Comparison of ENCODE assay signal across 8 mouse cellular contexts in the genomic region with DNA sequence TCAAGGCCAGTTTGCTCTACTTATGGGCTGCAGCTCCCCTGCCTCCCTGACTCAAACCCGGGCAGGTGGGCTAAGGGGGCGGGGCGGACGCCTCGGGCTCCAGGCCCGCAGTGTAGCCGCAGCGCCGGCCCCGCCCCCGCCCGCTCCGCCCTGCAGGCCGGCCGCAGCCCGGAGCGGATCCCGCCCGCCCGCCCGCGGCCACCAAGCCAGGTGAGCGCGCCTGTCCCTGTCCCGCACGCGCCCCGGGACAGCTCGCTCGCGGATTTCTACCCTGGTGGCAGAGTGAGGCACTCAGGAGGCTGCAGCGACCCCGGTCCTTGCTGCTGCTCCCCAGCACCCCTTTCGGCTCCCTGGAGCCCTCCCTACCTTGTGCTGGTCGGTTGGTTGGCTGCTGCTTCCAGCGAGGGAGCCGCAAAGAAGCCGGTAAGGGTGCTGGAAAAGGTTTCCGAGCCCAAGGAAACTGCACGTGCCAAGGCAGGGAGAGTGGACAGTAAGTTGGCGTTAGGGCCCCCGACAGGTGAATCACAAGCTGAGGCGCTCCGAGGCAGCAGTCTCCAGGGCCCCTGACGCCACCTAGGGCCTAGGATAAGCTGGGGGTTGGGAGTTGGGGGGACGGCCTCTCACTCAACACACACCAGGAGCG. TPM values are rescaled to one million over a fixed set of nuclear protein-coding genes. Genes with fewer than 3 reads are reported as not detected.
DNase-seq lines count a peak whose midpoint lies in the region; ATAC-seq and TF ChIP-seq lines count a peak whose summit lies in the region.

A gene (plus strand): TSS at position 143 of the 643 bp plus-strand sequence.

- peak; percentile 83 for ATAC-seq in forebrain, embryonic 13.5 days

- TF ChIP-seq CTCF in left cerebral cortex, adult 2 months (IDR thresholded peaks at IDR 0.05), result no peak; the same call in 1 of the 2 replicates

- H3K4me2 ChIP-seq in forebrain, embryonic 13.5 days, result peak within 1 kb of the TSS; percentile 86

- H3K27me3 ChIP-seq in forebrain, embryonic 13.5 days, result peaks cover 17% of the 10 kb centered on the region; the same call in 1 of the 2 replicates

- peak within 1 kb of the TSS; percentile 95 for H3K27ac ChIP-seq in left cerebral cortex, adult 2 months
- no peak within 1 kb of the TSS for H3K27ac ChIP-seq in forebrain, embryonic 13.5 days

- H3K9ac ChIP-seq in forebrain, embryonic 13.5 days, result peak within 1 kb of the TSS; percentile 63

- H3K9me3 ChIP-seq in forebrain, embryonic 13.5 days (replicated peaks), result no peaks in the 10 kb centered on the region

- WGBS in forebrain, embryonic 13.5 days, result 0% methylated on average over 32 of the region's 47 CpGs

- peak within 1 kb of the TSS; percentile 70 for H3K4me3 ChIP-seq in left cerebral cortex, adult 2 months
- H3K4me3 ChIP-seq in forebrain, embryonic 13.5 days, result peak within 1 kb of the TSS; percentile 45

- peaks cover 30% of the 10 kb centered on the region for H3K36me3 ChIP-seq in forebrain, embryonic 13.5 days (ENCODE audit: poor library complexity, severe bottlenecking)

- peak in 1 of 2 experiments; percentile 43 for DNase-seq in left cerebral cortex, adult 2 months (ENCODE audit: extremely low spot score in 1 of 2, low spot score in 2 of 2)
- no peak for DNase-seq in left cerebral cortex, adult 11 months (ENCODE audit: low spot score)
- peak; percentile 64 for DNase-seq in cerebellum, adult 11 months
- DNase-seq in kidney, postnatal 14 days, result peak; percentile 49
- peak; percentile 27 for DNase-seq in lung, postnatal 14 days
- peak; percentile 45 for DNase-seq in testis, postnatal 14 days (ENCODE audit: low spot score)
- DNase-seq in spleen, adult 12 weeks (ENCODE audit: low spot score), result no peak

- H3K4me1 ChIP-seq in forebrain, embryonic 13.5 days, result peaks cover 16% of the 10 kb centered on the region

- intact Hi-C loops in left cerebral cortex, adult 2 months (cut with DNase I), result no loop called here

RNA-seq across cellular contexts. Expression of the gene that starts here (rescaled TPM):
- 100 to 1,000 TPM; 148 to 171 TPM for total RNA-seq in left cerebral cortex, adult 2 months (2021)
- polyA plus RNA-seq in forebrain, embryonic 13.5 days (2015; fragmentation: Nextera tagmentation; extraction: Ambion mirVana), result 8.6 and 10.4 TPM in 2 replicates

Comparison
In these comparisons a context has a peak if more than half of its experiments do, and no peak if none do; other contexts are left out.
1. DNase-seq: peak in cerebellum, adult 11 months (single experiment), kidney, postnatal 14 days (single experiment), lung, postnatal 14 days (single experiment) and testis, postnatal 14 days (single experiment); none in left cerebral cortex, adult 11 months (single experiment) and spleen, adult 12 weeks (single experiment).